Mouse (Mus musculus) heart, adult 18-20 months (tissue): ENCODE data around the gene Arhgef1. TPM values are rescaled to one million over a fixed set of nuclear protein-coding genes. Genes with fewer than 3 reads are reported as not detected.

Experiments used
- DNase-seq, 2 experiments: peaks; one replicate each; pipeline ENCODE4 v3.0.0; 2021 to 2022; ENCODE audit warnings: mixed read lengths in 1 of 2
- total RNA-seq, 2 experiments: library from RNA; stranded (reverse); gene quantifications; 2 replicates each; pipeline ENCODE4 v1.2.3; 2021

Arhgef1 gene
- total RNA-seq, 2 experiments from 2014 or later = 31.5 to 47.6 TPM

- no peak for DNase-seq
These were observed 44.8 kb downstream of the Arhgef1 start for GRCm38 (mm10) chr7:24947316-24948048.

- DNase-seq = no peak
These were observed 46.1 kb downstream of the Arhgef1 start for GRCm38 (mm10) chr7:24948774-24949173.

- peak; percentile 58 to 82 for DNase-seq
These were observed 47.4 kb downstream of the Arhgef1 start for GRCm38 (mm10) chr7:24949958-24950623.

- no peak for DNase-seq
These were observed 51.3 kb downstream of the Arhgef1 start for GRCm38 (mm10) chr7:24953966-24954365.

GRCm38 (mm10) chr7:24954450-24954849 is 51.7 kb downstream of the Arhgef1 start:
- peak in 1 of 2 experiments; percentile 26 for DNase-seq

GRCm38 (mm10) chr7:24955226-24955625 is 52.5 kb downstream of the Arhgef1 start:
- DNase-seq = no peak

- DNase-seq = no peak
These were observed 61.6 kb downstream of the Arhgef1 start for GRCm38 (mm10) chr7:24964288-24964687.

- peak; percentile 72 to 90 for DNase-seq
These were observed 62.3 kb downstream of the Arhgef1 start for GRCm38 (mm10) chr7:24964897-24965535.

GRCm38 (mm10) chr7:24967966-24968365 is 65.3 kb downstream of the Arhgef1 start:
- DNase-seq = no peak

- no peak for DNase-seq
These were observed 65.8 kb downstream of the Arhgef1 start for GRCm38 (mm10) chr7:24968463-24968862.

GRCm38 (mm10) chr7:24969805-24970204 is 67.1 kb downstream of the Arhgef1 start:
- DNase-seq = no peak

- no peak for DNase-seq
These were observed 67.6 kb downstream of the Arhgef1 start for GRCm38 (mm10) chr7:24970341-24970740.

GRCm38 (mm10) chr7:24971261-24971971 is 68.7 kb downstream of the Arhgef1 start:
- DNase-seq = peak; percentile 45 to 60

- peak; percentile 95 to 98 for DNase-seq
These were observed 69.5 kb downstream of the Arhgef1 start, which contains the start of gene Rabac1 for GRCm38 (mm10) chr7:24971972-24972893. Gene Rabac1, minus strand, starts transcription at chr7:24972754.

- DNase-seq = no peak
These were observed 70.5 kb downstream of the Arhgef1 start for GRCm38 (mm10) chr7:24973208-24973607.

- no peak for DNase-seq
These were observed 71.2 kb downstream of the Arhgef1 start for GRCm38 (mm10) chr7:24973902-24974301.

GRCm38 (mm10) chr7:24974893-24975595 is 72.3 kb downstream of the Arhgef1 start:
- DNase-seq = peak; percentile 27 to 53
